Mouse (Mus musculus): ENCODE results near the gene Panx2.
A peak's percentile ranks its signal among the peaks of the same experiment; 100 is the strongest.

DNA sequence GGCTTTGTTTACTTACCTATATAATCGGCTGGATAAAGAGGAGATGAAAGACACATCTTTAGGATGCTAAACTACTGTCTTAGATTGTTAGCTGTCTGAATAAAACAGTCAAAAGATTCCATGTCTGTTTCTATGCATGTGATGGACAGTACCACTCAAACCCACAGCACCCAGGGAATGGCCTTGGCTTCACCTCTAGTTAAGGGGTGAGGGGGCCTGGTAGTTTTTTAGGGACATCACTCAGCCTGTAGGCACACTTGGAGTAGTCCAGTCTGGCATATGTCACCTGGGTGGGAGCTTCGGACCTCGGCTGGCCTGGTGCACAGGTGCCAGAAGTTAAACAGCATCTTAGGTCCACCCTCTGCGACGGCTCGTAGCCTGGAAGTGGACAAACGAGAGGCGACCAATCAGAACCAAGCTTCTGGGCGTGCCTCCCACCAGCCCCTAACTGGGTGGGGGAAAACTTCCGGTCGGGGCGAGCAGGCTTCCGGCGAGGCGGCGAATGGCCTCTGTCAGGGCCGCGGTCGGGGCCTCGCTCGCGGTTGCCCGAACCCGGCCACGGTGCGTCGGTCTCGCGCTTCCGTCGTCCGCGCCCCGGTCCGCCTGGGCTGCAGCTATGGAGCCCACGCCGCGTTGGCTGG is 29.2 kb downstream of the Panx2 start, which contains the start of gene Selenoo:
- no peak for TF ChIP-seq EP300 (IDR thresholded peaks at IDR 0.05; ENCODE audit: low read depth in 1 of 2, low read length in 2 of 2)
- TF ChIP-seq NELFE (IDR thresholded peaks at IDR 0.05; ENCODE audit: low read depth, low read length), result peak; percentile 86
- TF ChIP-seq USF1 (IDR thresholded peaks at IDR 0.05; ENCODE audit: low read depth, low read length), result no peak
- no peak; the same call in 1 of the 2 replicates for TF ChIP-seq MYC (IDR thresholded peaks at IDR 0.05; ENCODE audit: low read depth, low read length)

Measured in MEL (cell line).